Mouse (Mus musculus) spleen, postnatal 10 days (tissue): ENCODE data around the gene Hdac8.

Experiments used
- DNase-seq, 2 experiments: peaks; one replicate each; pipeline ENCODE4 v3.0.0; 2021 to 2022; ENCODE audit warnings: low spot score in 2 of 2

Gene Hdac8

GRCm38 (mm10) chrX:102339396-102340155 lies 165.6 kb downstream of the Hdac8 start:
- DNase-seq, result no peak

GRCm38 (mm10) chrX:102319696-102320095 lies 185.5 kb downstream of the Hdac8 start:
- DNase-seq, result no peak

GRCm38 (mm10) chrX:102319252-102319651 lies 185.9 kb downstream of the Hdac8 start:
- no peak for DNase-seq

GRCm38 (mm10) chrX:102318782-102319181 lies 186.4 kb downstream of the Hdac8 start:
- DNase-seq, result no peak

- DNase-seq, result no peak
Observed at GRCm38 (mm10) chrX:102311119-102311518, 194.0 kb downstream of the Hdac8 start.

- DNase-seq, result no peak
Observed at GRCm38 (mm10) chrX:102307511-102307910, 197.6 kb downstream of the Hdac8 start.

- DNase-seq, result no peak
Observed at GRCm38 (mm10) chrX:102305806-102306205, 199.4 kb downstream of the Hdac8 start.

- DNase-seq, result no peak
Observed at GRCm38 (mm10) chrX:102304914-102305313, 200.2 kb downstream of the Hdac8 start.

- DNase-seq, result no peak
Observed at GRCm38 (mm10) chrX:102302476-102302875, 202.7 kb downstream of the Hdac8 start.

GRCm38 (mm10) chrX:102284889-102285288 lies 220.3 kb downstream of the Hdac8 start:
- no peak for DNase-seq

GRCm38 (mm10) chrX:102262620-102263345 lies 242.4 kb downstream of the Hdac8 start:
- no peak for DNase-seq

GRCm38 (mm10) chrX:102259772-102260171 lies 245.4 kb downstream of the Hdac8 start:
- DNase-seq, result no peak

- DNase-seq, result peak in 1 of 2 experiments; percentile 23
Observed at GRCm38 (mm10) chrX:102253892-102254291, 251.3 kb downstream of the Hdac8 start.

GRCm38 (mm10) chrX:102251937-102252860 lies 253.0 kb downstream of the Hdac8 start, which contains the start of gene Cited1:
Gene Cited1 (minus strand): TSS chrX:102252181.
- DNase-seq, result peak in 1 of 2 experiments; percentile 38

- DNase-seq, result no peak
Observed at GRCm38 (mm10) chrX:102251221-102251936, 253.8 kb downstream of the Hdac8 start.

- no peak for DNase-seq
Observed at GRCm38 (mm10) chrX:102250891-102251170, 254.3 kb downstream of the Hdac8 start.

GRCm38 (mm10) chrX:102250150-102250890 lies 254.8 kb downstream of the Hdac8 start:
- DNase-seq, result peak in 1 of 2 experiments; percentile 6

- no peak for DNase-seq
Observed at GRCm38 (mm10) chrX:102244334-102244733, 260.8 kb downstream of the Hdac8 start.
